Mouse (Mus musculus) MEL (cell line): ENCODE data around the gene Plbd1. TPM values are rescaled to one million over a fixed set of nuclear protein-coding genes. Genes with fewer than 3 reads are reported as not detected.
A peak's percentile ranks its signal among the peaks of the same experiment; 100 is the strongest.

Experiments used
- DNase-seq: peaks from one replicate; pipeline ENCODE4 v3.0.0; 2011; ENCODE audit warnings: low read depth, low spot score
- H3K27ac ChIP-seq: 2 replicates; pipeline ENCODE4 v1.5.1; 2012; ENCODE audit warnings: low read depth, mild to moderate bottlenecking, control low read depth, low read length, moderate library complexity; ENCODE audit not compliant: control insufficient read depth
- H3K27me3 ChIP-seq, 2 experiments: fragments of 150-350 bp in 1 of 2; sonication (generic) in 1 of 2; 2 replicates each; pipeline ENCODE4 v1.6.1; 2012; ENCODE audit warnings: low read length in 2 of 2, mild to moderate bottlenecking in 2 of 2, improper control_type of control experiment in 1 of 2, moderate library complexity in 1 of 2; ENCODE audit not compliant: insufficient read depth in 2 of 2, control insufficient read depth in 1 of 2
- H3K36me3 ChIP-seq, 2 experiments: 2 replicates each; pipeline ENCODE4 v1.6.1; 2012 to 2014; ENCODE audit warnings: low read length in 2 of 2, improper control_type of control experiment in 1 of 2, inconsistent platforms in 1 of 2, mild to moderate bottlenecking in 1 of 2; ENCODE audit not compliant: insufficient read depth in 2 of 2, control insufficient read depth in 1 of 2
- H3K4me1 ChIP-seq, 2 experiments: fragments of 150-350 bp in 1 of 2; sonication (generic) in 1 of 2; 2 replicates each; pipeline ENCODE4 v1.6.1; 2012; ENCODE audit warnings: low read length in 2 of 2, improper control_type of control experiment in 1 of 2, mild to moderate bottlenecking in 1 of 2; ENCODE audit not compliant: insufficient read depth in 2 of 2, control insufficient read depth in 1 of 2
- H3K4me3 ChIP-seq, 2 experiments: fragments of 150-350 bp in 1 of 2; sonication (generic) in 1 of 2; 2 replicates each; pipeline ENCODE4 v1.5.1; 2012; ENCODE audit warnings: low read depth in 2 of 2, low read length in 2 of 2, mild to moderate bottlenecking in 2 of 2, moderate library complexity in 2 of 2, control low read depth in 1 of 2, improper control_type of control experiment in 1 of 2; ENCODE audit not compliant: control insufficient read depth in 1 of 2, insufficient read depth in 1 of 2
- H3K79me2 ChIP-seq: 2 replicates; pipeline ENCODE4 v1.6.1; 2012; ENCODE audit warnings: mild to moderate bottlenecking, low read length, moderate library complexity; ENCODE audit not compliant: control insufficient read depth, poor library complexity, insufficient read depth
- H3K9ac ChIP-seq: 2 replicates; pipeline ENCODE4 v1.6.1; 2012; ENCODE audit warnings: low read depth, mild to moderate bottlenecking, control low read depth, low read length, moderate library complexity; ENCODE audit not compliant: control insufficient read depth, poor library complexity, severe bottlenecking
- H3K9me3 ChIP-seq: fragments of 150-350 bp; sonication (generic); replicated peaks from 2 replicates; pipeline ENCODE4 v1.6.1; 2012; ENCODE audit warnings: mild to moderate bottlenecking, low read length, improper control_type of control experiment, moderate library complexity; ENCODE audit not compliant: insufficient read depth
- BHLHE40 ChIP-seq: IDR thresholded peaks from 2 replicates; pipeline ENCODE4 v1.6.1; 2012; ENCODE audit warnings: low read depth, mild to moderate bottlenecking, inconsistent platforms, low read length, improper control_type of control experiment, borderline replicate concordance
- CTCF ChIP-seq, 3 experiments: IDR thresholded peaks in 2 of 3; conservative IDR thresholded peaks in 1 of 3; 2 replicates each; pipeline ENCODE4 v1.5.1; 2011 to 2012; ENCODE audit warnings: low read length in 3 of 3, low read depth in 2 of 3, mild to moderate bottlenecking in 2 of 3, improper control_type of control experiment in 1 of 3, inconsistent platforms in 1 of 3, mixed read lengths in 1 of 3, moderate library complexity in 1 of 3; ENCODE audit not compliant: control insufficient read depth in 1 of 3, insufficient read depth in 1 of 3, poor library complexity in 1 of 3, severe bottlenecking in 1 of 3
- ELF1 ChIP-seq: IDR thresholded peaks from 2 replicates; pipeline ENCODE4 v1.6.1; 2014; ENCODE audit warnings: low read depth, mild to moderate bottlenecking, inconsistent platforms, low read length, improper control_type of control experiment, moderate library complexity
- EP300 ChIP-seq, 2 experiments: IDR thresholded peaks; 2 replicates each; pipeline ENCODE4 v1.6.1; 2011; ENCODE audit warnings: improper control_type of control experiment in 2 of 2, low read length in 2 of 2, low read depth in 1 of 2, mild to moderate bottlenecking in 1 of 2
- ETS1 ChIP-seq: IDR thresholded peaks from 2 replicates; pipeline ENCODE4 v1.6.1; 2012; ENCODE audit warnings: low read depth, mild to moderate bottlenecking, inconsistent platforms, low read length, improper control_type of control experiment, moderate library complexity
- GATA1 ChIP-seq: IDR thresholded peaks from 2 replicates; pipeline ENCODE4 v1.6.1; 2011; ENCODE audit warnings: low read depth, low read length, improper control_type of control experiment
- HCFC1 ChIP-seq: IDR thresholded peaks from 2 replicates; pipeline ENCODE4 v1.6.1; 2012; ENCODE audit warnings: low read depth, mild to moderate bottlenecking, inconsistent platforms, low read length, improper control_type of control experiment, moderate library complexity
- KAT2A ChIP-seq: conservative IDR thresholded peaks from 2 replicates; pipeline ENCODE4 v1.6.1; 2012; ENCODE audit warnings: low read depth, low read length, improper control_type of control experiment, inconsistent platforms
- MAFK ChIP-seq: IDR thresholded peaks from 2 replicates; pipeline ENCODE4 v1.6.1; 2011; ENCODE audit warnings: low read depth, mild to moderate bottlenecking, low read length, improper control_type of control experiment, borderline replicate concordance
- MAZ ChIP-seq: IDR thresholded peaks from 2 replicates; pipeline ENCODE4 v1.6.1; 2012; ENCODE audit warnings: low read depth, mild to moderate bottlenecking, inconsistent platforms, low read length, improper control_type of control experiment
- MXI1 ChIP-seq: IDR thresholded peaks from 2 replicates; pipeline ENCODE4 v1.6.1; 2011; ENCODE audit warnings: mild to moderate bottlenecking, low read depth, low read length, improper control_type of control experiment
- MYB ChIP-seq: IDR thresholded peaks from 2 replicates; pipeline ENCODE4 v1.6.1; 2011; ENCODE audit warnings: mild to moderate bottlenecking, low read depth, low read length, improper control_type of control experiment
- POLR2A ChIP-seq, 2 experiments: IDR thresholded peaks; 2 replicates each; pipeline ENCODE4 v1.6.1; 2011 to 2012; ENCODE audit warnings: low read length in 2 of 2, mild to moderate bottlenecking in 2 of 2, control low read depth in 1 of 2, improper control_type of control experiment in 1 of 2, low read depth in 1 of 2, moderate library complexity in 1 of 2; ENCODE audit not compliant: control insufficient read depth in 1 of 2, insufficient read depth in 1 of 2, poor library complexity in 1 of 2
- POLR2AphosphoS2 ChIP-seq: IDR thresholded peaks from 2 replicates; pipeline ENCODE4 v1.6.1; 2011; ENCODE audit warnings: low read length, improper control_type of control experiment
- POLR2AphosphoS5 ChIP-seq: IDR thresholded peaks from 2 replicates; pipeline ENCODE4 v1.6.1; 2012; ENCODE audit warnings: low read depth, borderline replicate concordance, mild to moderate bottlenecking, inconsistent platforms, low read length, moderate library complexity, mixed read lengths
- RCOR1 ChIP-seq: IDR thresholded peaks from 2 replicates; pipeline ENCODE4 v1.6.1; 2012; ENCODE audit warnings: low read depth, mild to moderate bottlenecking, inconsistent platforms, low read length, improper control_type of control experiment
- SMC3 ChIP-seq: IDR thresholded peaks from 2 replicates; pipeline ENCODE4 v1.6.1; 2011; ENCODE audit warnings: low read depth, low read length, improper control_type of control experiment
- TAL1 ChIP-seq: IDR thresholded peaks from 2 replicates; pipeline ENCODE4 v1.6.1; 2012; ENCODE audit warnings: mild to moderate bottlenecking, inconsistent platforms, low read length, moderate library complexity, mixed read lengths
- USF2 ChIP-seq, 2 experiments: IDR thresholded peaks; 2 replicates each; pipeline ENCODE4 v1.6.1; 2011 to 2012; ENCODE audit warnings: improper control_type of control experiment in 2 of 2, low read length in 2 of 2, borderline replicate concordance in 1 of 2, inconsistent platforms in 1 of 2, low read depth in 1 of 2, mild to moderate bottlenecking in 1 of 2; ENCODE audit not compliant: insufficient read depth in 1 of 2
- ZC3H11A ChIP-seq: IDR thresholded peaks from 2 replicates; pipeline ENCODE4 v1.6.1; 2012; ENCODE audit warnings: low read depth, mild to moderate bottlenecking, inconsistent platforms, low read length, improper control_type of control experiment
- ZNF384 ChIP-seq: IDR thresholded peaks from 2 replicates; pipeline ENCODE4 v1.6.1; 2012; ENCODE audit warnings: low read depth, mild to moderate bottlenecking, inconsistent platforms, low read length, improper control_type of control experiment
- polyA plus RNA-seq, 2 experiments: library from polyadenylated mRNA; stranded (reverse) in 1 of 2; unstranded in 1 of 2; fragments of >175 nt in 1 of 2; fragments of >200 nt in 1 of 2; gene quantifications; 2 replicates each; pipeline versions ENCODE4 v1.2.1 to v1.2.4; 2012; ENCODE audit warnings: low replicate concordance in 2 of 2, low read depth in 1 of 2; ENCODE audit not compliant: insufficient read length in 2 of 2, insufficient read depth in 1 of 2, missing spikeins in 1 of 2
- total RNA-seq: library from RNA; depleted of rRNA; stranded (reverse); fragments of 300-350 nt; gene quantifications from 2 replicates; pipeline ENCODE4 v1.2.3, GENCODE M21; 2012; rRNA removed

The Plbd1 gene
- total RNA-seq (not detected in 2 replicates), polyA plus RNA-seq (not detected)

GRCm38 (mm10) chr6:136661706-136662016 lies at the start of gene Plbd1:
TSS of gene Plbd1 (minus strand) at chr6:136661928.
- H3K4me1 ChIP-seq = no peaks in the 10 kb centered on the region
- no peak for DNase-seq
- no peaks in the 10 kb centered on the region for H3K79me2 ChIP-seq
- H3K27ac ChIP-seq = no peak within 1 kb of the TSS
- H3K9ac ChIP-seq = no peak within 1 kb of the TSS
- H3K27me3 ChIP-seq = no peaks in the 10 kb centered on the region
- TF ChIP-seq MYB (no peak), USF2 (IDR thresholded peaks at IDR 0.05; ENCODE audit: borderline replicate concordance in 1 of 2, insufficient read depth in 1 of 2, low read depth in 1 of 2, low read length in 2 of 2) (no peak), GATA1 (no peak), KAT2A (no peak), POLR2AphosphoS2 (no peak), ETS1 (no peak), EP300 (IDR thresholded peaks at IDR 0.05; ENCODE audit: low read depth in 1 of 2, low read length in 2 of 2) (no peak), ZC3H11A (no peak), MAZ (no peak), RCOR1 (no peak), BHLHE40 (no peak), HCFC1 (no peak), TAL1 (no peak), ELF1 (no peak), POLR2A (IDR thresholded peaks at IDR 0.05; ENCODE audit: control insufficient read depth in 1 of 2, insufficient read depth in 1 of 2, low read depth in 1 of 2, low read length in 2 of 2, poor library complexity in 1 of 2) (no peak), ZNF384 (no peak), POLR2AphosphoS5 (no peak), MAFK (no peak), MXI1 (no peak)
- H3K4me3 ChIP-seq = no peak within 1 kb of the TSS
- H3K9me3 ChIP-seq = no peaks in the 10 kb centered on the region
- no peaks in the 10 kb centered on the region for H3K36me3 ChIP-seq

- H3K36me3 ChIP-seq = no peaks in the 10 kb centered on the region
- peaks cover 0 to under 1% of the 10 kb centered on the region in 2 experiments; a peak in 1 of 4 replicates for H3K27me3 ChIP-seq
- no peaks in the 10 kb centered on the region for H3K4me1 ChIP-seq
- no peak overlapping the region for H3K27ac ChIP-seq
- TF ChIP-seq POLR2AphosphoS5 (no peak), SMC3 (peak; percentile 36), CTCF (IDR thresholded peaks at IDR 0.05 in 2 of 3, conservative IDR thresholded peaks at IDR 0.05 in 1 of 3; ENCODE audit: control insufficient read depth in 1 of 3, insufficient read depth in 1 of 3, low read depth in 2 of 3, low read length in 3 of 3, poor library complexity in 1 of 3, severe bottlenecking in 1 of 3) (peak; percentile 22 to 52 (median 29); a peak in 3 of 6 replicates)
- no peaks in the 10 kb centered on the region for H3K79me2 ChIP-seq
- no peak overlapping the region for H3K4me3 ChIP-seq
- H3K9ac ChIP-seq = no peak overlapping the region
- peak; percentile 12 for DNase-seq
- no peaks in the 10 kb centered on the region for H3K9me3 ChIP-seq
These were observed 48.7 kb upstream of the Plbd1 start for GRCm38 (mm10) chr6:136710408-136710807.
